Mouse (Mus musculus) layer of hippocampus, postnatal 10 days (tissue): ENCODE data around the gene Zfp414. TPM values are rescaled to one million over a fixed set of nuclear protein-coding genes. Genes with fewer than 3 reads are reported as not detected.
"Not testable (repeated sequence)": the region's sequence is repeated elsewhere in the genome, so short reads cannot be mapped to it uniquely, and the experiment has no call there.

ENCODE experiments used
- DNase-seq, 2 experiments: peaks; one replicate each; pipeline ENCODE4 v3.0.0; 2021; ENCODE audit warnings: low spot score in 2 of 2
- long read RNA-seq: library from polyadenylated mRNA; stranded (forward); transcript quantifications from one replicate; pipeline ENCODE4 v2.0.0, GENCODE M21; 2023
- total RNA-seq, 2 experiments: library from RNA; stranded (reverse); gene quantifications; 2 replicates each; pipeline ENCODE4 v1.2.3; 2021

Zfp414 gene
- 10 to 100 TPM; 48.0 to 53.1 TPM for total RNA-seq
- long read RNA-seq, transcript Zfp414-201 (6 exons, 1,197 nt): major isoform, 24 of 41 reads
- long read RNA-seq, partial matches to known transcripts: 10 of 41 reads
- long read RNA-seq, other reads (novel, unspliced or antisense): 2 of 41 reads

DNA sequence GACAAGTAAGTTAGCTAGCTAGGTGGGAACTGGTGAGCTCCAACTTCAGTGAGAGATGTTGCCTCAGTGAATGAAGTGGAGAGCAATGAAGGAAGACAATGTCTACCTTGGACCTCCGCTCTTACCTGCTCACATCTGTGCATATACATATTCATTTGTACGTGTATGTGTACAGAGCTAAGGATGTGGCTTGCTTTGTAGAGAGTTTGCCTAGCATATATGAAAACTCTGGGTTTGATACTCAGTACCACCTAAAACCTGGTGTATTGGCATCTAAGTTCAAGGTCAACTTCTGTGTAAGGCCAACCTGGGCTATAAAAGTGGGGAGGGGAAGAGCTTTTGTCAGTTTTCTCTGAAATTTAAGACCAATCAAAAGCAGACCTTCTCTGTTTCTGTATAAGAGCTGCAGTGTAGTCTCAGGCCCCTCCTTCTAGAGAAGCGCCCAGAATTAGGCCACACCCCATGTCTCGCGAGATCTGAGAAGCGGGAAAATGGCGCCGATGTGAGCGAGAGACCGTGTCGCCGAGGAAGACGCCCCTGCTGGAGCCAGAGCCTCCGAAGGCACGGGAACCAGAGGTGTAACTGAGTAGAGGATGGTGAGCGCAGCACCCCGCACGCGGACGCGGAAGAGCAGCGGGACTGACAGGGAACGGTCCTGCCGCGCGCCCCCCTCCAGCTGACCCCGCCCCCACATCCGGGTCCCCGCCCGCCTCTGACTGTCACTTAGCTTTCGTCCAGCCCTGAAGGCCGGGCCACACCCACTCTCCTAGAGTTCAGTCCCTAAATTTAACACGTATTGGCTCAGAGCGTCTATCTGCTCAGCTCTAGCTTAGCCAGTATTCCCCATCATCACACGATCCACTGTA, at the start of gene Zfp414:
TSS of gene Zfp414 (plus strand) at position 470 of the 866 bp plus-strand sequence.
- peak; percentile 88 to 92 for DNase-seq

DNA sequence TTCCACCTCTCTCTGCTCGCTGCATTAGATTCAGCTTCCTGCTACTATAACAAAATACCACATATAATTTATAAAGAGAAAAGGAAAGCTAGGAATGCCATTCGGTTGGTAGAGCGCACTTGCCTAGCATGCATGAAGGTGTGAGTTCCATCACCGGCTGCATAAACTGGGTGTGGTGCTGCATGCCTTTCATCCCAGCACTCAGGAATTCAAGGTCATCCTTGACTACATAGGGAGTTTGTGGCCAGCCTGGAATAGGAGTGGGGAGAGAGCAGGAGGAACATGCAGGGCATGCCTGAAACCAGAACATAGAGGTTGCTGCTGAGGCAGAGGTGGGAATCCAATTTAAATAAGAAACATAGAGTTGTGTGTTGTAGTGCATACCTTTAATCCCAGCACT, 44.8 kb upstream of the Zfp414 start:
- DNase-seq: no peak

DNA sequence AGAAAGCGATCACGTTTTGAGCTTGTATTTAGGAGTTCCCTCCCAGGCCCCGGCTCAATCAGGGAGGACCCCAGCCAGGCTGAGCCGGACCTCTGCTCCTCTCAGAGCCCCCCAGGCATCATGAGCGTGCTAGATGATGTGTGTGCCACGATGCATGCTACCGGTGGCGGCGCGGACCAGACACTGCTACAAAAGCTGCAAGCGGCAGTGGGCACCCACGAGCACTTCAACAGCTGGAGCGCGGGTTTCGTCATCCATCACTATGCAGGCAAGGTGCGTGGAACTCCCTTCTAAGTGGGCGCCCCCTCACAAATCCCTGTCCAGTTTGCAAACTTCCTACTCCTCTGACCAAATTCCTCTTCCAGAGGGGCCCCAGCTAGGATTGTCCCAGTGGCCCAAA, 42.9 kb upstream of the Zfp414 start:
- no peak for DNase-seq

DNA sequence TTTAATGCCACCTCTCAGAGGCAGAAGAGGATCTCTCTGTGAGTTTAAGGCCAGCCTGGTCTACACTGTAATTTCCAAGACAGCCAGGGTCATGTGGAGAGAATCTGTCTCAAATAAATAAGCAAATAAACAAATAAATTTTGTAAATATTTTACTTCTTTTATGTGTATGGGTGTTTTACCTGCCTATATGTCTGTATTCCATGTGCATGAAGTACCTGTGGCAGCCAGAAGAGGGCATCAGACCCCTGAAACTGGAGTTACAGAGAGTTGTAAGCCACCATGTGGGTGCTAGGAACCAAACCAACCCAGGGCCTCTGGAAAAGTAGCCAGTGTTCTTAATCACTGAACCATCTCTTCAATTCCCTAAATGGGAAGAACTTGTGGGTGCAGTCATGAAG, 31.6 kb upstream of the Zfp414 start:
- DNase-seq: no peak

DNA sequence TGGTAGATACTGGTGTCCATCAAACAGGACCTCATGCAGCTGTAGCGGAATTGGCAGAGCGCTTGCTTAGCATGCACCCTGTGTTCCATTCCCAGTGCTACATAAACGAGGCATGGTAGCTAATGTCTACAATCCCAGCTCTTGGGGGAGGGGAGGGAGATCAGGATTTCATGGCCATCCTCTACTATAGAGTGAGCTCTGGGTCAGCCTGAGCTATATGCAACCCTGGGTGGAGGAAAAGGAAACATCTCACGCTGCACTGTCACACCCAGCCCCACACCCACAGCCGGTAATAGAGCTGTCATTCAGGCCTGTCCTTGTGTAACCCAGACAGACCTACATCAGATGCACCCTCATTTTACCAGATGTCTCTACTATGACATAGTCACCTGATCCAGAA, 30.4 kb upstream of the Zfp414 start:
- no peak for DNase-seq

DNA sequence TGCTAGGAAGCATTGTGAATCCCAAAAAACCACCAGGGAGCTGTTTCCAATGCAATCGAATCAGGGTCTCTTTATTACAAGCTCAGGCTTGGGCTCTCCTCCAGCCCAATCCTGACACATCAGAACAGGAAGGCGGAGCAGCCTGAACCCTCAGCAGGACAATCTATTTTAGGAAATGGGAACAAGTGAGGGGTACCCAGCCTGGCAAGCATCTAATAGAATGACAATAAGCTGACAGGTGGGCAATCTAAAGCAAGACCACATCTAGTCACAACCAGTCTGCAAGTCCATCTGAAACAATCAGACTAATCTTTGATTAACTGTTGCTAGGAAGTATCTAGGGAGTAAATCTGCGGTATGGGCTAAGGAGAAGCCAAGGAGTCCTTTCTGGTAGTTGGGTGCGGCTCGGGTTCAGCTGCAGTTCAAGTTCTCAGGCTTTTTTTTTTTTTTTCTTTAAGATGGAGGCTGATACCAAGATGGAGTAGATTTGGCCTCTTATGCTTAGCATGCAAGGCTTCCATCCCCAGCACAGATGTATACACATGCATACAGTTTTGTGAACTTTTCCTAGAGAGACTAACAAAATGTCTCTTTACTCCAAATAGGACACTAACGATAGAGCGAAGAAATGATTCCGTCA, 28.9 kb upstream of the Zfp414 start:
- no peak for DNase-seq

DNA sequence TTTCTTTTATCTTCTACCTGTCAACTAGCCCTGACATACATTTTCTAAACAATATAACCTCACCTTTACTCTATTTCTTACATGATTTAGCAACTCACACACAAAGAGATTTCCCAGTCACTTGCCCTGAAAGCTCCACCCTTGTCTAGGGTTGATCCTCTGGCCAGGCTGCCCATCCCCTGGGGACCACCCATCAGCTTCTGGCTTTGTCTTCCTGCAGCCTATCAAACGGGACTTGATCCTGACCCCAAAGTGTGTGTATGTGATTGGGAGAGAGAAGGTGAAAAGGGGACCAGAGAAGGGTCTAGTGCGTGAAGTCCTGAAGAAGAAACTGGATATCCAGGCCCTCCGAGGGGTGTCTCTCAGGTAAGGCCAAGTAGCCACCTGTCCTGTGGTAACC, 28.1 kb upstream of the Zfp414 start:
- no peak for DNase-seq

DNA sequence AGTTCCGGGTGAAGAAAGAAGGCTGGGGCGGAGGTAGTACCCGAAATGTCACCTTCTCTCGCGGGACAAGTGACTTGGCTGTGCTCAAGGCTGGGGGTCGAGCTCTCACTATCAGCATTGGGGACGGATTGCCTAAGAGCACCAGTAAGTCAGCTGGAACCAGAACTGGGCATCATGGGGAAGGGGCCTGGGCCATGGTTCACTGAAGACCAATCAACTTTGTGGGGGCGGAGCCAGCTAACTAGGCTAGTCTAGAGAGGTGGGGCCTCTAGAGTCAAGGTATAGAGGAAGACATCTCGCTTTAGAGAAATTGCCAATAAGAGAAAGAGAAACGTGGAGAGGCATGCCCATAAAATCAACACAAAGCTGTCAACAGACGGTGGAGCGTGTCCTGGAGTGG, 26.9 kb upstream of the Zfp414 start:
- DNase-seq: no peak

DNA sequence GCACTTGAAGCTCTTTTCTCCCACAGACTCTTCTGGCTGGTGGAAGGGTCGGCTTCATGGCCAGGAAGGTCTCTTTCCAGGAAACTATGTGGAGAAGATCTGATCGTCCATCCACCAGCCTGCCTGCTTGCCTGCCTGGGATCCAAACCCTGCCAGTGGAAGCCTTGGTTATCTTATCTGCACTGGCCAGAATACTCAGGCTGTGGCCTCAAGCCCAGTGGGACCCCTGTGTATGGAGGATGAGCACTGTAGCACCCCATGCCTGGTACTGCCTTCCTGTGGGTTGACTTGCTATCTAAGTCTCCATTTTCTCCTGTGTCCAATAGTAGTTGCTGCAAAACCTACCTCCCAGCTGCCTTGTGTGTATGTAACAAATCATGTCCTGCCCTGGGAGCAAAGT, 21.6 kb upstream of the Zfp414 start:
- DNase-seq: no peak

DNA sequence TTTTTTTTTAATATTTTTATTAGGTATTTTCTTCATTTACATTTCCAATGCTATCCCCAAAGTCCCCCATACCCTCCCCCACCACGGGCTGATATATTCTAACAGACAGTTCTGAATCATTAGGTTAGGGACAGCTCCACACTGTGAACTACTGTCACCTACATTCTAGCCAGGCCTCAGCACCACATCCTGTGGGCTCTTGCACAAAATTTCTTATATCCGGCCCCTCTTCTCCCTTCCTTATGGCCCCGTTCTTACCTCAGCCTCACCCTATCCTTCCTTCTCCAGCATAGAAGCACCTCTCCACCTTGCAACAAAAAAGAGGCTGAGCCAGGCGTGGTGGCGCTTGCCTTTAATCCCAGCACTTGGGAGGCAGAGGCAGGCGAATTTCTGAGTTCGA, 18.3 kb upstream of the Zfp414 start:
- no peak for DNase-seq

DNA sequence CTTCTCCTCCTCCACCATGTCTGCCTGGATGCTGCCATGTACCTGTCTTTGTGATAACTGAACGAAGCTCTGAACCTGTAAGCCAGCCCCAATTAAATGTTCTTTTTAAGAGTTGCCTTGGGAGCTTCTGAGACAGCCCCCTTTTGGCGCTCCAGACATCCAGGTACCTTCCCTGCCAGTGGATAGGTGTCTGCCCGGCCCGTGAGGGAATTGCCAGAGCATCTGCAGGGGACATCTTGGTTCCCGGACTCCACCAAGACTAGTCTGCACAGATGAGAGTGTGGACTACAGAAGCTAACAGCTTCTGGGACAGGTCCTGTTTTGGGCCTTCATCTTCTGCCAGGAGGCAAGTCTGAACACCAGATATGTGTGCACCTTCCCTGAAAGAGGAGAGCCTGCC, 15.2 kb upstream of the Zfp414 start:
- not testable (repeated sequence) for DNase-seq

DNA sequence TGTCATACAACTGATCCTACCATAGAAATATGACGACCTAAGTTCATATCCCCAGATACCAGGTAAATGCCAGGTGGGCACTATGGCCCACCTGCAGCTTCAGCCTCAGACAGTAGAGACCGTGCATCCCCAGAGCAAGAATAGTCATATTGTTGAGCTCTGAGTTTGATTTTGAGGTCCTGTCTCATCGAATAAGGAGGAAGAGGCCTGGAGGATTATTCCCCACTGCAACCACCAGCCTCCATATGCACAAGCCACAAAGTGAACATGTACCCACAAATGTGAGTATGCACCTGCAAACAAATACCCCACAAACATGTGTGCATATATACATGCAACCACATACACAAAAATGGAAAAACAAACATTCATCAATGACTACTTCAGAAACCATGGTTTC, 1.6 kb upstream of the Zfp414 start:
- no peak for DNase-seq

DNA sequence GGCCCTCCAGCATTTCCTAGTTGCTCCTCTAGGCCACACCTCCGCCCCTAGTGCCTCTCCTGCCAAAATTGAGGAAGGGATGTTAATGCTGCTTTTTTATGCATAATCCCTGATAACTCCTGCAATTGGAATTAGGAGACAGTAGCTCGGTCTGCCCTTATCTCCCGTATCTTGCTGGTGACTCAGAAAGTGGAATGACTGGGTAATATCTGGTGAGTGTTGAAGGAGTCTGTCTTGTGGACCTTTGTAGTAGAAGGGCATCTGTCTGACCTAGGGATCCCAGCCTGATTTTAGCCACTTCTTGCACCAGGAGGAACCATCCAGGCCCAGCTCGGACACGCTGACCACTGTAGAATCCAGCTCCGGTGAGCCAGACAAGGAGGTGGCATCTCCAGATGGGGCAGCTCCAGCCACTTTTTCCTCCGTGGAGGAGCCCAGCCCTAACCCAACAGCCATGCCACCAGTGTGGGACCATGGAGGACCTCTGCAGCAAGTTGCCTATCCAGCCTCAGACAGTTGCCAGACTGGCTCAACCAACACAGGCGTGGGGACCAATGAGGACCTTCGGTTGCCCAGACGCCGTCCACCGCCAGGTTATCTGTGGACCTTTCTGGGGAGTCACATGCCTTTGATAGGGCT, 716 bp downstream of the Zfp414 start:
- DNase-seq: peak in 1 of 2 experiments; percentile 26

DNA sequence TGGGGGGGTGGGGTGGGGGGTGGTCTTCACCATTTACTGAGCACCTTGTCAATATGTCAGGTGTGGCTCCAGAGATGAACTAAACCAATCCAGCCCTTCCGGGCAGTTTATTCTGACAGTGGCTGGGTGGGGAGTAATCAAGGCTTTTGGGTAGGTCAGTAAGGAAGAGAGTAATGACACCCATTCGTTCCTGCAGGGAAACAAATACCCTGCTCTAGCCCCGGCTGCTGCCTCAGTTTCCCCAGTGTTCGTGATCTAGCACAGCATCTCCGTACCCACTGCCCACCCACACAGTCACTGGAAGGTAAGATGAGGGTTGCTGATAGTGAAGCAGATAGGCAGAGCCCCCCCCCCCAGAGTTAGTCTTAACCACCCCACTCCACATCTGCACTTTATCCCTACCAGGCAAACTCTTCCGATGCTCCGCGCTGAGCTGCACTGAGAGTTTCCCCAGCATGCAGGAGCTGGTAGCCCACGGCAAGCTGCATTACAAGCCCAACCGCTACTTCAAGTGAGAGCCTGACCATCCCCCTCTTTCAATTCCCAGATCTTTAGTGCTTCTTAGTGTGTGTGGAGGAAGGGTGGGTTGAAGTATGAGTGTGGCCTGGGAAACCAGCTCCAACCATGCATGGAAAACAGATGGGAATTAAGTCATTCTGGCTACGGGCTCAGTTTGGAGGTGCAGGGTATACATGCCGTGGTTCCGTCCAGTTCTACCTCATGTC, 1.4 kb downstream of the Zfp414 start:
- peak in 1 of 2 experiments; percentile 14 for DNase-seq

DNA sequence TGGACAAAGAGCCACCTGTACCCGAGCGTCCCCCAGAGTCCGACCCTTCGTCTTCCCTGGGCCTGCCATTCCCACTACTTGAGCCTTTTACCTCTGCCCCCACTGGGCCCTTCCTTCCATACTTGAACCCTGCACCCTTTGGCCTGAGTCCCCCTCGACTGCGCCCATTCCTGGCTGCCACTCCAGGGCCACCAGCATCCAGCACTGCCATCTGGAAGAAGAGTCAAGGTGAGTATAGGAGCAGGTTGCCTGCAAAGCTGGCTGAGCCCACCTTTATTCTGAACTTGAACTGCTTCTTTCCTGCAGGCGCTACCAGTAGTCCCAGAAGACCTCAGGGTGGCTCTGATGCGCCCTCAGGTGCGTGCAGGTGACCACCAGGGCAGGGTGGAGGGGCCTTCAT, 2.3 kb downstream of the Zfp414 start:
- DNase-seq: peak in 1 of 2 experiments; percentile 19

DNA sequence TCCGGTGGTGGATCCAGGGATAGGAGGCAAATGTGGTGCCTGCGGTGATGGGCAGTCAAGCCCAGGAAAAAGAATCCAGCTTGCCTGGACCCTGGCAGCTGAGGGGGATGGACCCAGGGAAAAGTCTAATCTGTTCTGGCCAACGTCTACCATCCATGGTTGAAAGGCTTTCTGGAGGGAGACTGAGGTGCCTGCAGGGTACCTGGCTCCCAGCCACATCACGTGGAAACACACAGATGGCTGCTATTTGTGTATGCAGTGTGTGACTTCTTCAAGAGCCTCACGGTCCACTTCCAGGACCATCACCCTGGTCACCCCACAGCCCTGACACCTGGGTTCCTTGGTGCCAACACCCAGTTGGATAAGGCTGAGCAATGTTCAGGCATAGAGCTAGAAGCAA, 2.9 kb downstream of the Zfp414 start:
- DNase-seq: peak in 1 of 2 experiments; percentile 35

DNA sequence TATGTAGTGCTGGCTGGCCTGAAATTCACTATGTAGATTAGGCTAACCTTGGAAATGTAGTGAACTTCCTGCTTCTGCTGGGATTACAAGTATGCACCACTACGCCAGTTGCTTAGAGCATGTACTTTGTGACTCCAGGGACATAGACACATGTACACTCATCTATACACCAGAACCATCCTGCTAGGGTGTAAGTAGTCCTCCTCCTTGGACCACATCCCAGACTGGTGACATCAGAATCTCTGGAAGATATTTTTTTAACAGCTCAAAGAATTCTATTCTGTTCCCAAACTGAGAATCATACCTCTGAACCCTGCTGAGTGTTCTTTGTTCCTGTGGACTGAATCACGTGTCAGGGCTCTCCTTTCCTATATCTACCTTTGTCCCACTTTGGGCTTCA, 8.1 kb downstream of the Zfp414 start:
- peak in 1 of 2 experiments; percentile 18 for DNase-seq

DNA sequence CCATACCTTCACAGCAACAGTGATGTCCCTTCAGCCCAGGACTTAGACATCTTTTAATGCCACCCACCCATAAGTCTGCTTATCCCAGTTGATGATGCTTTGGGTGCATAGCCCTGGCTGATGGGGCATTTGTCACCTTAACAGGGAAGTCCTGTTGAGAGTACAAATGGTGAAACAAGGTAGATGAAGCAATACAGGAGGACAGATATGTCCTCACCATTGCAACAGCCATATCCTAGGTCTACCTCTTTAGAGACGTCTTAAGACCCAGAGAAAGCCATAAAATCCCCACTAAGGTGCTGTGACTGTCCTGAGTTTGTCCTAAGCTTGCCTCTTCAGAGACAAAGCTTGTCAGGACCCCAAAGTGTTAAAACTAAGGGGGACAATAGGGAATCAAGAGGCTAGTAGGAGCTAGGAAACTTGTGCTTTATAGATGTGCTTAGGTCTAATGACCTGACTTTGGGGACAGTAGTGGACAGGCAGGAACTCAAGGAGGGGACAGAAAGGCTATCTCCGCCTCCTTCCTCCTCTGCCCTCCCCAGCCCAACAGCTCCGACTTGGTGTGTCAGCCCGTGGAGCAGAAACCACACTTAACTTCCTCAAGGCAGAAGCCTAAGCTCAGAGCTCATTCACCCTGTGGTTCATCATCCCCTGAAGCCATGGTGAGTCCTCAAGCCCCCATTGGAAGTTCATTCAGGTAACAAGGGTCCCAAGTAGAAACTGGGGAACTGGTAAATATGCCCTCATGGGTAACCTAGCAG, 8.8 kb downstream of the Zfp414 start, which contains the start of gene Pram1:
TSS of gene Pram1 (plus strand) at position 541 of the 761 bp plus-strand sequence.
- peak in 1 of 2 experiments; percentile 10 for DNase-seq

DNA sequence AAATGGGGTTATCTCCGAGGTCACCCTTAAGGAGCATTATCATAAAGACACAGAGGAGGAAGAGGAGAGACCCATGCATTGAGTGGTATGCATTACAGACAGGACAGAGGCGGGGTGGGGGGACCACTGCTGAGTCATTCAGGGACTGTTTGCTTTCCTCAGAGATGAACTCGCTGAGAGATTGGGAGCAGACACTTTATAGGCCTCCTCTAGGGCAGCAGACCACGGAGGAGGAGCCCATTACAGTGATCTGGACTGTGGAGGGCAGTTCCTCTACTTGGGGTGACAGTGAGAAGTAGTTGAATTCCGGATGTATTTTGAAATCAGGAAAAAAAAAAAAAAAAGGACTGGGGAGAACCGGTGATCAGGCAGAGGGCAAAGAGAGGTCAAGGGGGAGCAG, 10.9 kb downstream of the Zfp414 start:
- no peak for DNase-seq

DNA sequence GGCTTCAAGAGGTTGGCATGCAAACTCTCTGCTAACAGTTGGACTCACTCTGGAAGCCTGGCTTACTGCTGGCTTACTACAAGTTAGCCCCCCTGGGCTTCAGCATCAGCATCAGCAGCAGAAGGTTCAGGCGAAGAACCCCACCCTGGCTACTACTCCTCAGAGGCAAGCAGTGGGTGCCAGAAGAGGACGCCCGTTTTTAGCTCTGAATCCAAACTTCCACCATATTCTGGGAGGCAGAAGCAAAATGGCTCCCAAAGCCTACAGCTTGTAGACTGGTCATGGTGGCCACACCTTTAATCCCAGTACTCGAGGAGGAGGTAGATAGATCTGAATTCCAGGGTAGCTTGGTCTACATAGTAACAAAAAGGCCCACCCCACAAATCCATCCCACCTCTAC, 15.2 kb downstream of the Zfp414 start:
- no peak for DNase-seq
